Mouse (Mus musculus): ENCODE results near the gene Igf2r. TPM values are rescaled to one million over a fixed set of nuclear protein-coding genes. Genes with fewer than 3 reads are reported as not detected.

Gene Igf2r
- total RNA-seq, 2 experiments from 2014 or later, result 180 to 214 TPM

DNA sequence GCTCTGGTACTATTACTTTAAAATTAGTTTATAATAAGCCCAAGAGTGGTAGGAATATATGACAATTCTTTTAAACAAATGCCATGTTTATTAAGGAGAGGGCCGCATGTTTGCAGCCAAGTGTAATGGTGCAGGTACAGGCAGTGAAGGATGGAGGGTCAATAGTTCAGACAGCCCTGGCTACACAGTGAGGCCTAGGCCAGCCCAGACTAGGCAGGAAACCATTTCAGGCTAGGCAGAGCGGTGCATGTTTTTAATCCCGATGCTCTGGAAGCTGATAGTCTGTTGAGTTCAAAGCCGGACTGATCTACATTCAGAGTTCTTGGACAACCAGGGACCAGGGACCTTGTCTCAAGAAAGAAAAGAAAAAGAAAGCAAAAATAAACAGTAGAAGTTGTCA is 17.8 kb downstream of the Igf2r start:
- intact Hi-C loops (cut with DNase I), result no loop called here
- no peak for DNase-seq

DNA sequence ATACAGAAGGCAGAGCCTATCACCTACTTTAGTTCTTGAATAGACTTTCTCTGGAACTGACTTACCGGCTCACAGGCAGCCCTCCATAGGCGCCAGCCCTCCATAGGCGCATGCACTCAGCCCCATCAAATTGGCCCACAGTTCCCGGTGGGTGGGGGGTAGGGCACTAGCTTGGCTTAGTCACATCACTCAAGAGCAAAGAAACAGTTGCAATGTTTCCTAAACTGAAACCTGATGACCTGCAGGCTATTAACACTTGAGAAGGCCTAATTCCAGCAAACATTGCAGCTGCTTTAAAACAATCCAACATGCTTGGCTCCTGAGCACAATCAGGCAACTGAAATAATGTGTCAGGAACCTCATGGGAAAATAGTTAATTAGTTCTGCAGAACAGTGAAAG is 18.2 kb downstream of the Igf2r start:
- intact Hi-C loops (cut with DNase I), result no loop called here
- DNase-seq, result no peak

DNA sequence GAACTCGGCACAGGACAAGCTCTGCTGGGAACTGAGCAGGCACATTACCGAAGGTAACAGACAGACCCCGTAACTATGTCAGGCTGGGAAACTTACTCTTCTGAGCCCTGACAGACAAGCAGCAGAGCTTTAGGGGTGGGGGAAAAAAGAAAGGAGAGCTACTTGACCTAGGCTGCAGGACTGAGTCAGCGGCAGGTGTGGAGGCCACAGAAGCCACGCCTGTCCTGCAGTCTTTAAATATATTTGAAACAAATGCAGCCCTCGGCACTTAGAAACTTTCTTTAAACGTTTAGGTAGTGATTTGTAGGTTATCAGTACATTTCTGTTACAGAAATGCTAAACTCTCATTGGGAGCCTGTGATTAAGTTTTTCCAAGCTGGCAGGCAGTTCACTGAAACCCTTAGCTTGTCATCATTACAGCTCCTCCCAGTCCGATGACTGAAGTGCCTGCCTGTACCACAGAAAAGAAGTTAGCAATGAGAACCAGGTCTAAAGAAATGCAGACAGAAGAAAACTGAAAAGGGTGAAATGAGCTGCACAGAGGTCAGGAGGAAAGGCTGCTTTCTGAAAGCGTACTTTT is 18.8 kb downstream of the Igf2r start:
- intact Hi-C loops (cut with DNase I), result no loop called here
- no peak for DNase-seq

DNA sequence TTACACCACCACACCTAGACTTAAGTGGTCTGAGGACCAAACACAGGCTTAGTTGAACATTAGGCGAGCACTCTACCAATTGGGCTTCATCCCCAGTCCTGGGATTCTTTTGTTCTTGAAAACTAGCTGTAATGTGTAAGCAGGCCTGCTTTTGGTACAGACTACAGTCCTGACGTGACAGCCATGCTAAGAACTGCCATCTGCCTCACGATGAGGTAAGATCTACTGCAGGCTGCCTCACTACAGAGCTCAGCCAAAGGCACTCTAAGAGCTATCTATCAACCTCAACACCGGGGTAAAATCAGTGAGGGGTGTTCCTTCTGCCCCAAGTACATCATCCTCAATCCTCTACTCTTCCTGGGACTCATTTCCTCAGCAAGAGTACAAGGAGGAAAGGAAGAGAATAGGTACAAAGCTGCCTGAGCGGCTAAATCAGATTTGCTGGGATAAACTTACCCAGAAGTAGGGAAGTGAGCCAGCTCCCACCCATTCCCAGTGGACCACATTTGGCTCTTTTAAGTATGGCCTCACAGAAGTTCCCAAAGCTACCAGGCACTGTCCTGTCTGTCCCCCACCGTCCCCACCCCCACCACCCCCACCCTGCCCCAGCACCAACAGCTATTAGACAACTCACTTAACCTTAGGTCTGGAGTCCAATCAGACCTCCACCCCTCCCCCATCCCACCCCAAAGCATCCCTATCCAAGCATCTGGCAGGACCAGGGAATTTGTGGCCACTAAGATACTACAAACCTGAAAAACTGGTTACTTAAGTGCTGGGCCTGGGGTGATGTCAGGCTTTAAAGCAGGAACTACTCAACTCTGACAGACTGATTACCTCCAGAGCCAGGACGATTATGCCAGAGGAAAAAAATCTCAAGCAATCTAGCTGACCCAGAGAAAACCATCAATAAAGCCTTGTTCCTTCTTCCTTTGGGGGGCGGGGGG is 19.8 kb downstream of the Igf2r start:
- no peak for DNase-seq
- intact Hi-C loops (cut with DNase I), result no loop called here

DNA sequence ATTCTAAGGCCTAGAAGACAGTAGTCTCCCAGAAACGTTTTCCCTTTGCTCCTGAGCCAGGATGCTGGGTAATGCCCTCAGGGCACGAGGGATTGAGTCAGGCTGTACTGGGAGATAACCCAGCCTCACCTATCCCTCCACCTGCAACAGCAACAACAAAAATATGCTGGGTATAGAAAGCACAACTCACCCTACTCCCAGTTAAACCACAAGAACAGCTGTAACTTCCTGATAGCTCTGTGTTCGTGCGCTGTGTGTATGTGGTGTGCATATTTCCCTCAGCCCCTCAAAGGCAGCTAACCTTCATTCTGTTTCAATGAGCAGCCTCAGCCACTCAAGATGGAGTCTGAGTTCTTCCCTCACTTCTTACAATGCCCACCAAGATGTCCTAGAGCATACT is 23.7 kb downstream of the Igf2r start:
- no peak for DNase-seq
- intact Hi-C loops (cut with DNase I), result no loop called here

DNA sequence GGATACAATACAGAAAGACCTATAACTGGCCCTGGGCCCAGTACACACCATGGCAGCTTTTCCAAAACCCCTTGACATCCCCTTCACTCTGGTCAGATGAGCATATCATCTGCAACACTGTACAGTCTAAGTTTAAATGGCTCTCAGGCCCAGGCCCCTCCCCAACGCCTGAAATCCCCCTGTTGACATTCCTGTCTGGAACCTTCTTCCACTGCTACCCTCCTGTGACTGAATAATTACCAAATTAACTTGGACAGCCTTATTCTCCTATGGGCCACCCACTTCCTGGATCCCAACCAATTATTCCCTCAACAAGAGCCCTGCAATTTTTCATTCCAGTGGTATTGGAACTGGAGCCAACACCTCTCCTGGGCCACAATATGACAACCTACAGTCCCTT is 25.4 kb downstream of the Igf2r start:
- intact Hi-C loops (cut with DNase I), result loop anchor here (5.0 kb wide), 1 partner anchor 48 kb away; no protein-coding TSS in a partner anchor
- peak; percentile 40 to 50 for DNase-seq

DNA sequence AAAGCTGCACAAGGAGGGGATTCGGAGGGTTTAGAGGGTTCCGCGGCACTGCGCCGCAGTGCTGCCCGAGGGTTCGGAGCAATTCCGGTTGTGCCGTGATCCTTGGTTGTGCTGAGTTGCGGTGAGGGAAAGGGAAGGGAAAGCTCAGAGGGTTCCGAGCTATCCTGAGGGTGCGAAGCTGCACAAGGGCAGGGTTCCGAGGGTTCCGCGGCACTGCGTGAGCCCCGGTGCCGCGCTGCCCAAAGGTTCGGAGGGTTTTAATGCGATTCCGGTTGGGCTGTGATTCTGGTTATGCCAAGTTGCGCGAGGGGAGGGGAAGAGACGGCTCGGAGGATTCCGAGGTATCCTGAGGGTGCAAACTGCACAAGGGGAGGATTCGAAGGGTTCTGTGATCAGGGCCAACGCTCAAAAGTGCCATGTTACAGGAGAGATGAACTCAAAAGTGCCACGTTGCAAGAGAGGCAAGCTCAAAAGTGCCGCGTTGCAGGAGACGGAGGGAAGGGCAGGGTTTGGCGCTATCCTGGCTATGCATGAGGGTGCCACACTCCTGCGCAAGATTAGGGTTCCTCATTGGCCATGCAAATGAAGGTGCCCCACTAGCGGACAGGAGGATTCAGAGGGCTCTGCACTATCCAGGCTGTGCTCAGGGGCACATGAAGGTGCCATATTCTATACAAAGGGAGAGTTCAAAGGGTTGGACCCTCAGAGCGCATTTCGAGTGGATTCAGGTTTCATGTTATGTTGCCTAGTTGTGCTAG is 27.1 kb downstream of the Igf2r start:
- peak in 1 of 2 experiments; percentile 46 for DNase-seq
- intact Hi-C loops (cut with DNase I), result loop anchor here (5.0 kb wide), 1 partner anchor 50 kb away; no protein-coding TSS in a partner anchor

DNA sequence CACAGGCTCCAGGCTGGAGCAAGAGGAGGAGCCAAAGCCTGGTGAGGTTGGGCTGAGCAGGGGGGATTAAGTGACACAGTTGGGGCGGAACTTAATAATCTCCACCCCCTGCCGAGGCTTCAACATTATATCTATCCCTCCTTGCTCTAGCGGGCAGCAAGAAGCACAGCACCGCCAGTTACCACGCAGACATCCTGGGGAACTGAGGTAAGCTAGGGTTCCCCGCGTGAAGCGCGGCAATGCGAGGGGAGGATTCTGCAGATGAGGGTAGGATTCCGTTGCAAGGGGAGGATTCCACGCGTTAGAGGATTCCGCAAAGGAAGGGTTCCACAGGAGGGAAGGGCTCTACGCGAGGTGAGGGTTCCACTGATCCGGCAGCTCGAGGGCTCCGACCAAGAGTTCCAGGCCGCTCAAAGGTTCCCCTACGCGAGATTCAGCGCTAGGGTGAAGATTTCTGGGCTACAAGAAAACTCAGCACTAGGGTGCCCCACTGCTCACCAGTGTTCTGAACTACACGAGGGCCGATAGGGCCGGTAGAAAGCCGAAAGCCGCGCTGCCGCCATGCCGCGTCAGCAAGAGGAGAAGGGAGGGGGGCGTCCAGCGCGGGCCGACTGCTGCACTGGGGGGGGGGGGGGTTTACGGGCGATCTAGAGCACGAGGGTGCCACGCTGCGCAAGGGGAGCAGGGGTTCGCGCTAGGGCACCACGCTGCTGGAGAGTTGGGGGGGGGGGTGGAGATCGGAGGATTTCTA is 28.1 kb downstream of the Igf2r start:
- intact Hi-C loops (cut with DNase I), result loop anchor here (2.0 to 5.0 kb wide), 2 partner anchors 17 to 51 kb away; no protein-coding TSS in a partner anchor
- DNase-seq, result peak; percentile 86 to 88

DNA sequence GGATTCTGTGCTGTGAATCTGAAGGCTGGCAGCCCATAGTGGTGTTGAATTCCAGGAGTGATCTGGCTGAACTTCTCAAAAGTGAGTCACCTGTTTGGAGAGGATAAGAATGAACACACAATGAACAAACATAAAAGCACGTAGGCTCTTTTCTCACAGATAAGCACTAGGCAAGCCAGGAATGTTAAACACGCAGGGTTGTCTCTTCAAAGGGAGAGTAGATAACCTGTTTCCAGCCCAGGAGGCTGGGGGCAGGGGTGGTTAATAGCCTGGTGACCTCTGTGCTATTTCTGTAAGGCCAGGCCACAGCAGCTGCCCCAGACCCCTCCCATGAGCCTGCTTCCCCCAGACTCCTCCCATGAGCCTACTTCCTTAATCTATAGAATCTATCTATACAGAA is 29.1 kb downstream of the Igf2r start:
- peak; percentile 61 to 62 for DNase-seq
- intact Hi-C loops (cut with DNase I), result loop anchor here (2.0 to 5.0 kb wide), 2 partner anchors 18 to 52 kb away; no protein-coding TSS in a partner anchor

DNA sequence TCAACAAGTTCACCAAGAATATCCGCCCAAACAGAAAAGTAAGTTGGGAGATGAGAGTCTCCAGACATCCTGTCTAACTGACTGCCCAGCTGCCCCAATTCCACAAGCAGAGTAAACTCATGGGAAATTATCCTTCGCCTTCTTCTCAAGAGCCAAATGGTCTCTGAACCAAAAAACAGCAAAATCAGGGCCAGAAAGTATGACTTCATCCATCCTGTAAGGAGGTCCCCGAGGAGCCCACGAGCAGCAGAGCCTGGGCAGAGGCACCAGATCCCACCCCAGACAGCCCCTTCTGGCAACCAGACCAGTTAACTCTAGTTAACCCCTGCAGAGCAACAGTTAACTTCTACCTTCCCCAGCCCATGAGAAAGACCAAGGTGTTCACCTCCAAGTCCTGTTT is 29.9 kb downstream of the Igf2r start:
- intact Hi-C loops (cut with DNase I), result loop anchor here (2.0 kb wide), 1 partner anchor 15 kb away; no protein-coding TSS in a partner anchor
- DNase-seq, result peak; percentile 80 to 82

DNA sequence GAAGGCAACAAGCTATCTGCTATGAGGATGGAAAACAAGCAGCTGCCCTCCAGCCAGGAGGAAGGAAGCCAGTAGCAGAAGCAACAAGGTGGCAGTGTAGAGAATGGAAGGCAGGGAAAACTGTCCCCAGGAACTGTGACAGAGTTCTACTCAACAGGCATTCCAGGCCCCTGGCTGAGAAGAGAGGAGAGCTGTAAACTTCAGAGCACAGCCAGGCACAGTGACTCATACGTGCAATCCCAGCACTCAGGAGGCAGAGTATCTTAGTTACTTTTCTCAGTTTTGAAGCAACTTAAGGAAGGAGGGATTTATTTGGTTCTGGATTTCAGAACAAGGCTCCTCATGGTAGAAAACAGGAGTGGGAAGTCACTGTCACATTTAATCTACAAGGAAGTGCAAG is 31.5 kb downstream of the Igf2r start:
- DNase-seq, result peak; percentile 60 to 63

DNA sequence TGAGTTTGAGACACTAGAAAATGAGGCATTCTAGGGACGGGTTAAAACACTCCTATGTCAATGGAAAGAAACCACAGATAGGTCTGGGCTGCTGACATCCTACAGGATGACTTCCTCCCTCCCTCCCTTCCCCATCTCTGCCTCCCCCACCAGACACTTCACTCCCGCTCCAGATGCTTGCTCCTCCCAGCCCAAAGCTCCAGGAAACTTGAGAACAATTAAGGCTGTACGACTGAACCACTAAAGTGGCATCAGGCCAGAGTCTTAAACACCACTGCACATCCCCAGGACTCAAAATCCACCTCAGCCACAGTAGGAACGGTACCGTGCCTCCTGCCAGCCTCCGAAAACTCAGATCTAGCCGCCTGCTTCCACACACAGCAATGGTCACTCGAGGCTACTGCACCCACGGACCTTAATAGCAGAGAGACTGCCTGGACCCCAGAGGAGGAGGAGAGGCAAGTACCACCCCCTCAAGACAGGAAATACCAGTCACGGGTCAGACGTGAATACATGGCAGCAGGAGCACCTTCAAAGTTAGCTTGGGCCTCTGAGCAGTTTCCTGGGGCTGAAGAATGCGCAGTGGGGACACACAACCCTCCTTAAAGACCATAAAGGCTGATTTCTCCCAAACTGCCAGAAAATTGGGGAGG is 35.1 kb downstream of the Igf2r start:
- intact Hi-C loops (cut with DNase I), result no loop called here
- DNase-seq, result peak in 1 of 2 experiments; percentile 55

More for the DNA sequence above, 31.5 kb downstream of the Igf2r start:
- intact Hi-C loops (cut with DNase I), result loop anchor here (2.0 kb wide), 1 partner anchor 13 kb away; no protein-coding TSS in a partner anchor

DNA sequence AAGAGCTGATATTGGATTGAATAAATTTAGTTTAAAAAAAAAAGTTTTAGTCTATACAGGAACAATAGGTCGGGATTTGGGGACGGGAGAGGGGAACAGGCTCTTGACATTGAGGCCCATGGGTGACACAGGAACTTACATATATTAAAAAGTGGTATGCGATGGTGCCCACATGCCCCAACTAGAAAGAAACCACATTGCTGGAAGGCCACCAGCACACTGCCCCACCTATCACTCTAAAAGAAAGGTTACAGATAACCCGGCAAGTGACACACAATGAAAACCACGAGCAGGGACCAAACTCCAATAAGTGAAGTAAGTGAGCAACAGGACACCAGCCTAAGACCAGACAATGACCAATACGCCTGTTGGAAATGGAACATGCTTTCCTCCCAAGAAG is 36.3 kb downstream of the Igf2r start:
- DNase-seq, result no peak
- intact Hi-C loops (cut with DNase I), result no loop called here

DNA sequence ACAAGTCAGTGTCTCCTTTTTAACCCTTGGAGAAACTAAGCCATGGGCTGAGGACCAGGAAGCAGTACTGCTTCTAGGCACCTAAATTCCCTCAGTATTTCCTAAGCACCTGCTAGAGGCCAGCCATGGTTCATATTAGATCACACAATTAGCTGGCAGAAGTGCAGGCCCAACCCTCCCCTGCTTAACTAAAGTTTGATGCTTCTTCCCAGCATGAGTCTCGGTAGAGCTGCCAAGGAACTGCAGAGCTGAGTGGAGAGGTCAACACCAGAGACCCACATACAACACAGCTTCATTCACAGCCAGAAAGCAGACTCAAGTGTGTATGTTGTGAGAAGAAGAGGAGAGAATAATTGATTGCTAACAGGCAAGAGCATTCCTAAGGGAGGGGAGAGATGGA is 40.9 kb downstream of the Igf2r start:
- intact Hi-C loops (cut with DNase I), result loop anchor here (10.0 kb wide), 1 partner anchor 266 kb away; the partner anchor contains the start of gene Wtap
- DNase-seq, result no peak

DNA sequence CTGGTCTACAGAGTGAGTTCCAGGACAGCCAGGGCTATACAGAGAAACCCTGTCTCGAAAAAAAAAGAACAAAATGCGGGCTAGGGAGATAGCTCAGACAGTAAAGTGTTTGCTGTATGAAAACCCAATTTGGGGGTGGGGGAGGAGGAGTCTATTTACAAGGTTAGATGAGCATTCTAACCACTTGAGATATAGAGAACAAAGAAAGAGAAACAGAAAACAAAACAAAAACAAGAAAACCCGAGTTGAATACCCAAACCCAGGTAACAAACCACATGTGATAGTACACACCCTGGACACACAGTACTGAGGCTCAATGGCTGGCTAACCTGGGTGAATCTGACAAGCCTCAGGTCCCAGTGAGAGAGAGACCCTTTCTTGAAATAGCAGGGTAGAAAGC is 41.7 kb downstream of the Igf2r start:
- DNase-seq, result no peak
- intact Hi-C loops (cut with DNase I), result loop anchor here (10.0 kb wide), 1 partner anchor 267 kb away; the partner anchor contains the start of gene Wtap

DNA sequence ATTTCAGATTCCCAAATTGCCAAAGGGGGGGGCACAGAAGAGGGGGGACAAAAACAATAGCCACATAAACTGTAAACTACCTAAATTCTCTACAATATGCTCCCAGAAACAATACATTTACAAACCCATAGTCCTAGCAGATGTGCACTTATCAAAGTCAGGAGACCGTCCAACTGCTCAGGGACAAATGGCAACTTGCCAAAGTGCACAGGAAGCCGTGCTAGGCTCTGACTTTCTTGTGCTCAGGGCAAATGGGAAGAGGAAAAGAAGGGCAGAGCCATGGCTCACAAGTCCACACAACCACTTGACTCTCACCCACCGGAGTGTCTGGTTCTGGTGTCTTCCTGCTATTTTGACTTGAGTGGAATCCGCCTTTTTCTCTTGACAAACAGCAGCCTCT is 43.6 kb downstream of the Igf2r start:
- intact Hi-C loops (cut with DNase I), result loop anchor here (2.0 to 10.0 kb wide), 2 partner anchors 13 to 269 kb away; partner anchors contain the start of gene Wtap
- peak; percentile 81 to 86 for DNase-seq

DNA sequence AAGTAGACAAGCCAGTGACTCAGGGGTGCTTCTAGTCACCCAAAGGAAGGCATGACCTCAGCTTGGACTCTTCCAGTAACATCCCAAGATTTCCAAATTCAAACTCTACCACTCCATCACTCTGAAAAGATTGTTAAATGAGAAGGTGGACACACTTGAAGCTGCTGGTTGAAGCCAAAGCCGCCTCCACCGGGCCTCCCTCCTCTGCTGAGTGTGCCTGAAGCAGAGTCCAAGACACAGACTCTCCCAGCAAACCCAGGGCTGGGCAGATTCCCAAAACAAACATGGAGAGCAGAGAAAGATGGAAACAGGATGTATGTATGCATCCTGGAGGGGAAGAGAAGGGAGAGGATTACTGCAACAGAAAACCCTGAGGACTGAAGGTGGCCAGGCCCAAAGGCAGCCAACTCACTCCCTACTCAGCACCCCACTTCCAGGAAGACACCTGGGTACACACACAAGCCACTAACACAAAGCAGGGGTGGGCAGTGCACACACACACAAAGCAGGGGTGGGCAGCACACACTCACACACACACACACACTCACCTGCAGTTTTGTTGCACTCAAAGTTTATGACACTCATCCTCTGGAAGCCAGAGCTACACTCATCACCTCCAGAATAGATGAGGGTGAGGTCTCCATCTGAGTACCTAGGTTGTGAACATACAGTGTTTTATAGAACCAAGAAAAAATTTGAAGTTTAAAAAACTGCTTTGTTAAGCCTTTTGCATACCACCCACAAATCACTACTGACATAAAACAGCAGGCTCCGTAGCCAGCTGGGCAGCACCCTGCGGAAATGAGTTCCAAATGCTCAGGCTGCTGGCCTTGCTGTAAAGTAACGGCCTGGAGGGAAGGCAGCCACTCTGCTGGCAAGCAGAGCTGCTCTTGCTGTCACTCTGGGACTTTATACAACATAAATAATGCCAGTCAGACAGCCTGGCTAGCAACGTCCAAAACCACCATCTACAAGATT is 44.4 kb downstream of the Igf2r start:
- DNase-seq, result peak; percentile 69 to 77
- intact Hi-C loops (cut with DNase I), result loop anchor here (2.0 to 10.0 kb wide), 3 partner anchors 14 to 270 kb away; partner anchors contain the start of gene Wtap
